ENCODE assay signal across 12 mouse cellular contexts in the genomic region with DNA sequence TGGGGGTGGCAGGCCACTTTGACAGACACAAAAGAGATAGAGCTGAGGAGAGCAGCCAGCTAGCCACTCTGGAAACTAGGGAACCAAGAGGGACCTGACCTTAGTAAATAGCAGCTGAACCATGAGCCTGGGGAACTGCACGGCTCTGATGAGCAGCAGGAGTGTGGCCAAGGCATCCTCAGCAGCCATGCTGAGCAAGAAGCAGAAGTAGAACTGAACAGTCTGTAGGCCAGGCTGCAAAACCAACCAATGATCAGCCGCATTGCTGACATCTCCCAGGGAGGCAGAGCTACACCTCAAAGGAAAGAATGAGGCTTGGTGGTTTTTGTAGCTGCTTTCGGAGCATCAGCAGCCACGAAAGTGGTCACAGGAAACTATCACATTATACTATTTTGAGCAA.
DNase-seq lines count a peak whose midpoint lies in the region; TF ChIP-seq lines count a peak whose summit lies in the region.
"Had no signal": no experiment of that assay in that cellular context is flagged by ENCODE, and none has a peak within 500 bp of the region (broad histone marks: within the 10 kb centered on the region; RNA-seq: fewer than 3 reads in every experiment).

No protein-coding gene starts in this region.

- peak overlapping the region; percentile 46 for H3K27ac ChIP-seq in gastrocnemius, adult 2 months
- H3K27ac ChIP-seq: heart, embryonic 13.5 days; liver, embryonic 12.5 days; stomach, embryonic 15.5 days had no signal

- no peak for DNase-seq in gastrocnemius, adult 2 months
- no peak for DNase-seq in gastrocnemius, postnatal 14 days
- peak; percentile 14 for DNase-seq in retina, embryonic 14.5 days (ENCODE audit: low spot score)
- no peak for DNase-seq in retina, postnatal 1 day
- DNase-seq in thymus, postnatal 14 days = peak; percentile 57
- no peak for DNase-seq in right cerebral cortex, postnatal 4 days
- DNase-seq in cerebellum, adult 9-11 months = no peak
- DNase-seq: adrenal gland, postnatal 14 days had no signal

- intact Hi-C loops in gastrocnemius, adult 2 months (cut with DNase I) = no loop called here
- intact Hi-C loops in gastrocnemius, postnatal 14 days (cut with DNase I; ENCODE audit: low total_unique reads) = no loop called here

- H3K9me3 ChIP-seq in megakaryocyte, embryonic 14.5 days = no peaks in the 10 kb centered on the region
- H3K9me3 ChIP-seq: heart, embryonic 13.5 days; liver, embryonic 12.5 days; stomach, embryonic 15.5 days had no signal

- H3K4me3 ChIP-seq in gastrocnemius, adult 2 months = no peak overlapping the region
- H3K4me3 ChIP-seq in megakaryocyte, embryonic 14.5 days (replicated peaks) = peak overlapping the region; percentile 4
- H3K4me3 ChIP-seq: heart, embryonic 13.5 days; liver, embryonic 12.5 days; stomach, embryonic 15.5 days had no signal

- H3K4me1 ChIP-seq in megakaryocyte, embryonic 14.5 days = peaks cover 24% of the 10 kb centered on the region
- H3K4me1 ChIP-seq: liver, embryonic 12.5 days; stomach, embryonic 15.5 days had no signal

- TF ChIP-seq CTCF in gastrocnemius, adult 2 months (IDR thresholded peaks at IDR 0.05) = no peak

- no peaks in the 10 kb centered on the region for H3K36me3 ChIP-seq in megakaryocyte, embryonic 14.5 days (replicated peaks; ENCODE audit: low read length)
- H3K36me3 ChIP-seq: heart, embryonic 13.5 days; liver, embryonic 12.5 days; stomach, embryonic 15.5 days had no signal

- H3K27me3 ChIP-seq in megakaryocyte, embryonic 14.5 days (replicated peaks) = no peaks in the 10 kb centered on the region
- H3K27me3 ChIP-seq: heart, embryonic 13.5 days; liver, embryonic 12.5 days; stomach, embryonic 15.5 days had no signal

Comparison
In these comparisons a context has a peak if more than half of its experiments do, and no peak if none do; other contexts are left out.
1. DNase-seq: peak in retina, embryonic 14.5 days (single experiment) and thymus, postnatal 14 days (single experiment); none in gastrocnemius, adult 2 months (single experiment), gastrocnemius, postnatal 14 days (single experiment), retina, postnatal 1 day (single experiment), right cerebral cortex, postnatal 4 days (single experiment) and cerebellum, adult 9-11 months (single experiment).